Mouse (Mus musculus) spleen, adult 2 months (tissue): ENCODE measurements around the gene Ccsap. TPM values are rescaled to one million over a fixed set of nuclear protein-coding genes. Genes with fewer than 3 reads are reported as not detected.

Experiments
- DNase-seq, 2 experiments: peaks; one replicate each; pipeline versions ENCODE4 v3.0.0 to v3.0.0-alpha.2; 2012 to 2021; ENCODE audit warnings: low spot score in 2 of 2, low read depth in 1 of 2
- H3K27ac ChIP-seq: fragments of 200-500 bp; 2 replicates; pipeline ENCODE4 v1.5.1; 2012; ENCODE audit warnings: low read length, inconsistent platforms; ENCODE audit not compliant: insufficient read depth
- H3K27me3 ChIP-seq: fragments of 200-500 bp; 2 replicates; pipeline ENCODE4 v1.6.1; 2012; ENCODE audit warnings: mild to moderate bottlenecking, moderate library complexity, low read length, inconsistent platforms; ENCODE audit not compliant: control insufficient read depth, insufficient read depth
- H3K36me3 ChIP-seq: fragments of 200-500 bp; 2 replicates; pipeline ENCODE4 v1.6.1; 2012; ENCODE audit warnings: mild to moderate bottlenecking, low read length, inconsistent platforms; ENCODE audit not compliant: control insufficient read depth, insufficient read depth
- H3K4me1 ChIP-seq: fragments of 200-500 bp; 2 replicates; pipeline ENCODE4 v1.6.1; 2011; ENCODE audit warnings: inconsistent platforms; ENCODE audit not compliant: control insufficient read depth, insufficient read depth, insufficient read length
- H3K4me3 ChIP-seq: fragments of 200-500 bp; 2 replicates; pipeline ENCODE4 v1.5.1; 2011; ENCODE audit warnings: mild to moderate bottlenecking, inconsistent platforms; ENCODE audit not compliant: insufficient read depth, insufficient read length; ENCODE audit errors: extremely low read depth
- CTCF ChIP-seq: fragments of 200-500 bp; IDR thresholded peaks from 2 replicates; pipeline ENCODE4 v1.5.1; 2011; ENCODE audit warnings: mild to moderate bottlenecking, inconsistent platforms; ENCODE audit not compliant: insufficient read depth, insufficient read length, insufficient replicate concordance; ENCODE audit errors: extremely low read depth
- POLR2A ChIP-seq: fragments of 200-500 bp; IDR thresholded peaks from 2 replicates; pipeline ENCODE4 v1.6.1; 2011; ENCODE audit warnings: low read depth, low read length, inconsistent platforms
- WGBS: fragments of 180-500 bp; shearing (Covaris S2); methylation state at CpG from one replicate; pipeline ENCODE4 v1.1.7; 2018; 5-methylcytosine and 5-hydroxymethylcytosine counted together
- polyA plus RNA-seq: library from polyadenylated mRNA; depleted of rRNA; stranded (reverse); fragments of >200 nt; gene quantifications from 2 replicates; pipeline ENCODE4 v1.2.3, GENCODE M21; 2012

Ccsap gene
- polyA plus RNA-seq, 1 experiment, result 1.8 TPM

DNA sequence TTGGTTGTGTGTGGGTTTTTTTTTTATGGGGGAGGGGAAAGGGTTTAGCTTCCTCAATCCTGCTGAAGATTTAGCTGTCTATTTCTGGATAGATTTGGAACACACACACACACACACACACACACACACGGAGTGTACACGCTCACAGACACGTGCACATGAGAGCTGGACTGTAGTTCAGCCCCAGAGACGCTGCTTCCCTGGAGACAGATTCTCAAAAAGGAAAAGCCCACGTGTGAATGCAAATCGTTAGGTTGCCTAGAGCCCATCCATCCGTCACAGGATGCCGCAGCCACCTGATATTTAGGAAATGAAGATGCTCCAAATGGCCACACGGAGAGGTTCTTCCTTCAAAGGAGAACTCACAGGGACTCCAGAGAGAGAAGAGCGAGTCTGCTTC is 20.3 kb upstream of the Ccsap start:
- no peak for DNase-seq
- 34% methylated on average over 10 of the region's 10 CpGs for whole genome bisulfite sequencing
- no peaks in the 10 kb centered on the region for H3K27me3 ChIP-seq
- TF ChIP-seq CTCF, result no peak
- TF ChIP-seq POLR2A, result no peak
- H3K27ac ChIP-seq, result no peak overlapping the region
- no peaks in the 10 kb centered on the region for H3K4me1 ChIP-seq
- H3K36me3 ChIP-seq, result no peaks in the 10 kb centered on the region
- no peak overlapping the region for H3K4me3 ChIP-seq

DNA sequence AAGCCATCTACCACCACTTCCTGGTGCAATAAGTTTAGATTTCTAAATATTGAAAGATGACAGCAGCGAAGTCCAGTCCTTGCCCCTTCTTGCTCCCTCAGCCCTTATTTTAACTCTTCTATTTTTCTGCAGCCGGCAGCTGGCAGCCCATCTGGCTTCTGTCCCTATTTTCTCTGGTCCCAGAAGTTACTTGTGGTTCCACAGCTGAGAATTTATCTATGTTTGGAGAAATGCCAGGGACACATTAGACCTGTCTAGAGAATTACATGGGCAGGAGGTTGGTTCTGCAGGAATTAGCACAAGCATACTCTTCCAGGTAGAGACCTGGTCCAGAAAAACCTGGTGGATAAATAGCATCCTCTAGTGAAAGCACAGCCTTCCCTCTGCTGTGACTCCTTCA is 17.9 kb upstream of the Ccsap start:
- 75% methylated on average over 2 of the region's 2 CpGs for WGBS
- no peak for DNase-seq
- no peaks in the 10 kb centered on the region for H3K36me3 ChIP-seq
- no peak overlapping the region for H3K4me3 ChIP-seq
- no peaks in the 10 kb centered on the region for H3K4me1 ChIP-seq
- H3K27ac ChIP-seq, result no peak overlapping the region
- TF ChIP-seq CTCF, result no peak
- no peak for TF ChIP-seq POLR2A
- H3K27me3 ChIP-seq, result no peaks in the 10 kb centered on the region

DNA sequence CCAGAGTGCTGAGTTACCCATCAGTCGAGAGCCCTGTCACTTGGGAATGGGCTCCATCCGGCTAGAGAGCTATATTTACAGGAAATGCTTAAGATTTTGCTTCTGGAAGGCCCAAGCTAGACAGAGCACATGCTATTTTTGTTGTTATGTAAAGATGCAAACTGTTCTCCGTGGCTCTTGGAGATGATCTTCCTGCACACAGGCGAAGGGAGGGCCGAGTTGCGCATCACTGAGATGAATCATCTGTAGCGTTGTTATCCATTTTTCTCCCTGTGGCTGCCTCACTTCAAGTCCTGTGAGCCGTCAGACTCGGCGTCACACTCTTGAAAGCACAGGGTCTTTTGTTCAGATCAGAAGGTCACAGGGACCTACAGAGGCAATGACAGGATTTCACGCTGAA is 14.3 kb upstream of the Ccsap start:
- Histone ChIP-seq H3K4me3 (no peak overlapping the region), H3K27me3 (no peaks in the 10 kb centered on the region), H3K36me3 (no peaks in the 10 kb centered on the region), H3K27ac (no peak overlapping the region), H3K4me1 (no peaks in the 10 kb centered on the region)
- WGBS, result 86% methylated on average over 11 of the region's 11 CpGs
- TF ChIP-seq POLR2A (no peak), CTCF (no peak)
- DNase-seq, result no peak

DNA sequence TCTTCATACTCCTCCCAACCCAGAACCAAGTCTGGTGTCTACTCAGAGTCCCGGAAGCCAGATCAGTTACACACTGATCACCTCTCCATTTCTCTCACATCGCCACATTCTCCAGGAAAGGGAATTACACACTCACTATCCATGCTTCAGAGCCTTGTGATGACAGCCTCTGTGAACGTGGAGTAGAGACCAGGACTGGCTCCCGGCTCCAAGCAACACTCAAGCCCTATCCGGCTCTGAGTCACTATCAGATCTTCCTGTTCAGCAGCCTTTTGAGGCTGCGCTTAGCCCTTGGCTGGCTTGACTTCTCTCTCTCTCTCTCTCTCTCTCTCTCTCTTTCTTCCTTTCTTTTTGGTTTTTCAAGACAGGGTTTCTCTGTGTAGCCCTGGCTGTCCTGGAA is 13.4 kb upstream of the Ccsap start:
- no peaks in the 10 kb centered on the region for H3K36me3 ChIP-seq
- H3K27ac ChIP-seq, result no peak overlapping the region
- no peaks in the 10 kb centered on the region for H3K4me1 ChIP-seq
- H3K4me3 ChIP-seq, result no peak overlapping the region
- DNase-seq, result no peak
- 77% methylated on average over 6 of the region's 6 CpGs for WGBS
- no peak for TF ChIP-seq POLR2A
- no peak for TF ChIP-seq CTCF
- no peaks in the 10 kb centered on the region for H3K27me3 ChIP-seq

DNA sequence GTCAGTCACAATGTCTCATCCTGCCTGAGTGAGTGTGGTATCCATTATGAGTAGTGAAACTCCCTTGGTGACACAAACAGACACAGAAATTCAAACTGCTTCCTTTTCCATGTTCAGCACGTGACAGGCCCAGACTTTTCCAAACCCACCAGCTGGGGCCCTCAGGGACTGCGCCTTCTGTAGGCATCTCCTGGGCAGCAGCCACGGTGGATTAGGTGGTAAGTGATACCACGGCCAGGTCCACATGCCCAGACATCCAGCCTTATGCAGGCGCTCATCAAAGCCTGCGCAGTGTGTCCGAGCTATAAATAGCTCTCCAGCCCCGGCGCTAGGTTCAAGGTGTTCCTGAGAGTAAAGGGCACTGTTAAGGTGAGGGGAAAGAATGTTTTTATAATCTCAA is 12.0 kb upstream of the Ccsap start:
- Histone ChIP-seq H3K27ac (no peak overlapping the region), H3K36me3 (no peaks in the 10 kb centered on the region), H3K27me3 (no peaks in the 10 kb centered on the region), H3K4me1 (no peaks in the 10 kb centered on the region), H3K4me3 (no peak overlapping the region)
- TF ChIP-seq CTCF (no peak), POLR2A (no peak)
- no peak for DNase-seq
- 85% methylated on average over 9 of the region's 9 CpGs for WGBS

DNA sequence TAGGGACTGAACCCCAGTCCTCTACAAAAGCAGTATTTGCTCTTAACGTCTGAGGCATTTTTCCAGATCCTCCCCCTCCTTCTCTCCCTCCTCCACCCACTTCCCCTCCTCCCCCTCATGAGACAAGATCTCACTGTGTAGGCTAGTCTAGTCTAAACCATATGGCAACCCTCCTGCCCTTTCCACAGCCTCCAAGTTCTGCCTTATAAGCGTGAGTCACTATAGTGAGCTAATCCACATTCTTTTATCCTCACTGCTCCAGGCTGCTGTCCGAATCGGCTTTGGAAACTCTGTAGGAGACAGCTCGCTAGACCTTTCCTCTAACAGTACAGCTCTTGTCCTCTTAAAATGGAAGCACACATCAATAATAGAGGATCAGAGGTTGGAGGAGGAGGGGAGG is 7.0 kb upstream of the Ccsap start:
- DNase-seq, result no peak
- Histone ChIP-seq H3K27ac (no peak overlapping the region), H3K27me3 (no peaks in the 10 kb centered on the region), H3K4me1 (no peaks in the 10 kb centered on the region), H3K36me3 (no peaks in the 10 kb centered on the region), H3K4me3 (no peak overlapping the region)
- TF ChIP-seq POLR2A (no peak), CTCF (no peak)
- 64% methylated on average over 5 of the region's 5 CpGs for WGBS

DNA sequence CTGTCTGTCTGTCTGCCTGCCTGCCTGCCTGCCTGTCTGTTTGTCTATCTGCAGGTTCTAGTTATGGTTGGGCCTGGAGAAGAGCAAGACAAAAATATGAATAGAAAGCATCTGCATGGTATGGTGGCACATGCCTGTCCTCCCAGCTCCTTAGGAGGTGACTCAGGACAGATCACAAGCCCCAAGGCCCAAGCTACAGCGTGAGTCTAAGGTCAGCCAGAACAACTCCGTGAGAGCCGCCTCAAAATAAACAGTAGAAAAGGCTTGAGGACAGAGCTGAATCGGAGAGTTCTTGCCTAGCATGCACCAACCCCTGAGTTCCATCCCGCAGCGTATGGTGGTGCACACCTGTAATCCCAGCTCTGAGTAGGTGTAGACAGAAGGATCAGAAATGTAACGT is 5.8 kb upstream of the Ccsap start:
- Histone ChIP-seq H3K27ac (no peak overlapping the region), H3K27me3 (no peaks in the 10 kb centered on the region), H3K36me3 (no peaks in the 10 kb centered on the region), H3K4me1 (no peaks in the 10 kb centered on the region), H3K4me3 (no peak overlapping the region)
- 84% methylated on average over 7 of the region's 7 CpGs for WGBS
- no peak for TF ChIP-seq POLR2A
- no peak for TF ChIP-seq CTCF
- no peak for DNase-seq

DNA sequence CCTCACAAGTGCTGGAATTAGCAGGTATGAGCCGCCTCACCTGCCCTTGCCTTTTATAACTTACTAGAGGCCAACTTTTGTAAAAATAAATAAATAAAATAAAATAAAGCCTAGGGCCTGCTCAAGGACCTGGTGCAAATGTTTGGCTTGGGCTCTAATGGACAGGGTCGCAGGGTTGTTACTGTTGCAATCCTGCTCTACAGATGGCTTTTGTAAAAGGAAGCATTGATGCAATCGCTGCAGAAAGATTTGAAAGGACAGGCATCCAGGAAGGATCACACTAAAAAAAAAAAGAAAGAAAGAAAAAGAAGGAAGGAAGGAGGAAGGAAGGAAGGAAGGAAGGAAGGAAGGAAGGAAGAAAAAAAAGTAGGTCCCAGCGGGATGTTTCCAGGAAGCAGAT is 377 bp upstream of the Ccsap start:
- peaks cover 5% of the 10 kb centered on the region for H3K4me1 ChIP-seq
- no peak overlapping the region for H3K4me3 ChIP-seq
- 71% methylated on average over 4 of the region's 4 CpGs for WGBS

More for the DNA sequence above, 377 bp upstream of the Ccsap start:
- Histone ChIP-seq H3K27ac (no peak overlapping the region), H3K27me3 (no peaks in the 10 kb centered on the region), H3K36me3 (no peaks in the 10 kb centered on the region)
- DNase-seq, result no peak
- TF ChIP-seq CTCF, result no peak
- no peak for TF ChIP-seq POLR2A
